Mouse (Mus musculus): ENCODE measurements around the gene Bcl2l14. TPM values are rescaled to one million over a fixed set of nuclear protein-coding genes. Genes with fewer than 3 reads are reported as not detected.

Gene Bcl2l14
- total RNA-seq, 2 experiments from 2014 or later = not detected

Other genes starting within 250 kb of the Bcl2l14 start
- 10 to 100 TPM; 41.2 to 44.0 TPM for gene Lrp6, start 170.6 kb downstream of the Bcl2l14 start, total RNA-seq (2021)
- gene Mansc1, start 236.2 kb downstream of the Bcl2l14 start, total RNA-seq (2021) = 1 to 10 TPM; 3.9 to 4.0 TPM
- gene Borcs5, start 243.2 kb downstream of the Bcl2l14 start, total RNA-seq (2021) = 10 to 100 TPM; 26.3 to 26.5 TPM

Data from left cerebral cortex, postnatal 10 days (tissue).